Mouse (Mus musculus) kidney, postnatal 0 days (tissue): ENCODE data around the gene P2rx7. TPM values are rescaled to one million over a fixed set of nuclear protein-coding genes. Genes with fewer than 3 reads are reported as not detected.

Experiments used
- ATAC-seq: fragments of 200-750 bp; cut with Nextera tagmentation; replicated peaks from 2 replicates; pipeline ENCODE4 v1.8.0; 2017; ENCODE audit warnings: low read depth, moderate number of reproducible peaks, moderate TSS enrichment, moderate library complexity; ENCODE audit not compliant: low FRiP score
- DNase-seq: peaks from one replicate; pipeline ENCODE4 v3.0.0-alpha.2; 2016; ENCODE audit warnings: low spot score
- H3K27ac ChIP-seq: fragments of 300-500 bp; sonication (generic); 2 replicates; pipeline ENCODE4 v1.5.1; 2014; ENCODE audit warnings: mild to moderate bottlenecking
- H3K27me3 ChIP-seq: fragments of 300-500 bp; sonication (generic); 2 replicates; pipeline ENCODE4 v1.6.1; 2014; ENCODE audit warnings: low read length, mixed read lengths; ENCODE audit not compliant: insufficient read depth
- H3K36me3 ChIP-seq: fragments of 300-500 bp; sonication (generic); 2 replicates; pipeline ENCODE4 v1.6.1; 2014; ENCODE audit warnings: low read length, mixed read lengths; ENCODE audit not compliant: insufficient read depth
- H3K4me1 ChIP-seq: fragments of 300-500 bp; sonication (generic); replicated peaks from 2 replicates; pipeline ENCODE4 v1.6.1; 2014; ENCODE audit warnings: antibody characterized with exemption, low read length, mixed read lengths; ENCODE audit not compliant: insufficient read depth
- H3K4me2 ChIP-seq: fragments of 300-500 bp; sonication (generic); 2 replicates; pipeline ENCODE4 v1.6.1; 2014; ENCODE audit warnings: mild to moderate bottlenecking, low read length, moderate library complexity, mixed read lengths
- H3K4me3 ChIP-seq: fragments of 300-500 bp; sonication (generic); replicated peaks from 2 replicates; pipeline ENCODE4 v1.5.1; 2014; ENCODE audit warnings: low read depth, low read length
- H3K9ac ChIP-seq: fragments of 300-500 bp; sonication (generic); 2 replicates; pipeline ENCODE4 v1.6.1; 2014; ENCODE audit warnings: low read depth, low read length
- H3K9me3 ChIP-seq: fragments of 300-500 bp; sonication (generic); replicated peaks from 2 replicates; pipeline ENCODE4 v1.6.1; 2016; ENCODE audit warnings: low read length, inconsistent platforms, mixed read lengths
- CTCF ChIP-seq: IDR thresholded peaks from 2 replicates; pipeline ENCODE4 v1.5.1; 2016; ENCODE audit warnings: antibody characterized with exemption, low read depth, mild to moderate bottlenecking, moderate library complexity
- WGBS: fragments of 180-500 bp; shearing (Covaris S2); extraction: QIAGEN DNeasy Blood & Tissue Kit; methylation state at CpG from one replicate; pipeline ENCODE4 v1.1.7; 2014; 5-methylcytosine and 5-hydroxymethylcytosine counted together
- polyA plus RNA-seq: library from polyadenylated mRNA; unstranded; fragments of >200 nt; fragmentation: Nextera tagmentation; extraction: Ambion mirVana; gene quantifications from 2 replicates; pipeline ENCODE4 v1.2.1, GENCODE M21; 2015

The P2rx7 gene
- polyA plus RNA-seq, 1 experiment from 2014 or later, result 2.3 TPM

DNA sequence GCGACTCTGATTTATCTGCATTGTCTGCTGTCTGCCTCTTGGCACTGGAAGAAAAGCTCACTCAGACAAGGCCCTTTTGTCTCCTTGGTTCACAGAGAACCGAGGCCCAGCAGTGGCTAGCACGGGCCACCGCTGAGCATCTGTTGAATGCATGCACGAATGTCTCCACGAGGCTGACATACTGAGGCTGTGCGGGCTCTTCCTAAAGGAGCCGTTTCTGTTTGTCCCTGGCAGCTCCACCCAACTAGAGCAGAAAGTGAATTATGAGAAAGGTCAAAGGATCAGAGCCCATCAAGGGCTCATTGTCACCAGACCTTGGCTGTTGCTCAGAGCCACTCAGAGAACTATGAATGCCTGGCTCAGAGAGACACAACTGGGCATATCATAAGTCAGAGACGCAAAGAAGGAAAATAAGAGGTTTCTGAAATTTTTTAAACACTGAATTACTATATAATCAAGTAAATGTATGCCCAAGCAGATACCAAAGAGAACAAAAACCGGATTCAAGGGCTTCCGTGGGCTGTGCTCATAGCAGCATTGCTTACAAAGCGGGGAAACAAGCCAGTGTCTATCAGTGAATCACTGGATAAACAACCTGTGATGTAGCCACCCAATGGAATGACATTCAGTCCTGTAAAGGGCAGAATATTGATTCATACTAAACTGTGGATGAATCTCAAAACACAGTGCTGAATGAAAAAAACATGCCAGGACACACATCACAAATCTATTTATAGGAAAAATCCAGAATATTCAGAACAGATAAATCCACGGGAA, 49.9 kb downstream of the P2rx7 start:
- peak; percentile 43 for DNase-seq
- Histone ChIP-seq H3K4me1 (peaks cover 4% of the 10 kb centered on the region; the same call in 1 of the 2 replicates), H3K27ac (no peak overlapping the region), H3K27me3 (no peaks in the 10 kb centered on the region), H3K9ac (peak overlapping the region; percentile 13; the same call in 1 of the 2 replicates), H3K4me2 (no peak overlapping the region), H3K4me3 (no peak overlapping the region), H3K36me3 (no peaks in the 10 kb centered on the region), H3K9me3 (no peaks in the 10 kb centered on the region)
- no peak for ATAC-seq
- 32% methylated on average over 13 of the region's 13 CpGs for WGBS
- no peak for TF ChIP-seq CTCF

- DNase-seq (no peak), ATAC-seq (no peak)
- H3K36me3 ChIP-seq, result no peaks in the 10 kb centered on the region
- no peak overlapping the region for H3K4me2 ChIP-seq
- 77% methylated on average over 8 of the region's 8 CpGs for WGBS
- no peak for TF ChIP-seq CTCF
- H3K27ac ChIP-seq, result no peak overlapping the region
- peaks cover 4% of the 10 kb centered on the region; the same call in 1 of the 2 replicates for H3K4me1 ChIP-seq
- H3K9ac ChIP-seq, result no peak overlapping the region
- H3K4me3 ChIP-seq, result no peak overlapping the region
- H3K27me3 ChIP-seq, result no peaks in the 10 kb centered on the region
- H3K9me3 ChIP-seq, result no peaks in the 10 kb centered on the region
These were observed 51.8 kb downstream of the P2rx7 start for GRCm38 (mm10) chr5:122695516-122695915.

- Histone ChIP-seq H3K9ac (no peak overlapping the region), H3K27me3 (no peaks in the 10 kb centered on the region), H3K9me3 (no peaks in the 10 kb centered on the region), H3K27ac (no peak overlapping the region), H3K4me1 (peaks cover 4% of the 10 kb centered on the region; the same call in 1 of the 2 replicates), H3K4me2 (no peak overlapping the region), H3K36me3 (no peaks in the 10 kb centered on the region), H3K4me3 (no peak overlapping the region)
- DNase-seq, result no peak
- 83% methylated on average over 10 of the region's 10 CpGs for WGBS
- no peak for TF ChIP-seq CTCF
- no peak for ATAC-seq
These were observed 54.5 kb downstream of the P2rx7 start for GRCm38 (mm10) chr5:122698041-122698700.

- WGBS, result 62% methylated on average over 9 of the region's 9 CpGs
- TF ChIP-seq CTCF, result no peak
- Histone ChIP-seq H3K4me2 (no peak overlapping the region), H3K4me1 (peaks cover 4% of the 10 kb centered on the region; the same call in 1 of the 2 replicates), H3K4me3 (no peak overlapping the region), H3K36me3 (no peaks in the 10 kb centered on the region), H3K27me3 (no peaks in the 10 kb centered on the region), H3K27ac (no peak overlapping the region), H3K9me3 (no peaks in the 10 kb centered on the region), H3K9ac (no peak overlapping the region)
- no peak for ATAC-seq
- DNase-seq, result no peak
These were observed 55.0 kb downstream of the P2rx7 start for GRCm38 (mm10) chr5:122698701-122699060.

DNA sequence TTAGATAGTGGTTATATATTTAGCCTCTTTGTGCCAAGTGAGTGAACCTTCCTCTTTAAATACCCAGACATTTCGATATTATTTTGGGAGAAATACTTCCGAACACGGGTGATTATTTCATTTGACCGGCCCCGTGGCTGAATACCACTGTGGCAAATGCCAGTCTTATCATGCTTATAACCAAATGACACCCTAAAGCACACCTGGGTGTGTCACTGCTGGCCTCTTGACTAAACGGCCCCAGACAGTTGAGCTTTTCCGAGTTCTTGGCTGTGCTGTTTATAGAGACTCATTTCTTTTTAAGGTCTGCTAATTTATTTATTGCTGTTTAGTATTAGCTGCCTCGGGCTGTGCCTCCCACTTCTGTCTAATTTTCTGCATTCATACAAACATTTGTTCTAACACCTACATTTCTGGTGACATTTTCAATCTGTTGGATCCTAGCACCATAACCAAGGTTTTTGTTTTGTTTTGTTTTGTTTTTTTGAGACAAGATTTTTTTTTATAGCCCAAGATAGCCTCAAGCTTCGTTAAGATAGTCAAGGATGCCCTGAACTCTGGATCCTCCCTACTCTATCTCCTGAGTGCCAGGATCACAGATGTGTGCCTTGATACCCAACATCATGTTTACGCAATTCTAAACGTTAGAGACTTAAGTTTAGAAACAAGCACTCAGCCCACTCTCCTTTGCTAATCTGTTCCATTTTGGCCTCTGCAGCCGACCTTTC, 56.6 kb downstream of the P2rx7 start:
- Histone ChIP-seq H3K36me3 (no peaks in the 10 kb centered on the region), H3K27me3 (no peaks in the 10 kb centered on the region), H3K4me1 (peaks cover 4% of the 10 kb centered on the region; the same call in 1 of the 2 replicates), H3K27ac (no peak overlapping the region), H3K4me2 (no peak overlapping the region), H3K9ac (no peak overlapping the region), H3K9me3 (no peaks in the 10 kb centered on the region), H3K4me3 (no peak overlapping the region)
- TF ChIP-seq CTCF, result no peak
- DNase-seq (no peak), ATAC-seq (no peak)
- WGBS, result 58% methylated on average over 12 of the region's 12 CpGs

DNA sequence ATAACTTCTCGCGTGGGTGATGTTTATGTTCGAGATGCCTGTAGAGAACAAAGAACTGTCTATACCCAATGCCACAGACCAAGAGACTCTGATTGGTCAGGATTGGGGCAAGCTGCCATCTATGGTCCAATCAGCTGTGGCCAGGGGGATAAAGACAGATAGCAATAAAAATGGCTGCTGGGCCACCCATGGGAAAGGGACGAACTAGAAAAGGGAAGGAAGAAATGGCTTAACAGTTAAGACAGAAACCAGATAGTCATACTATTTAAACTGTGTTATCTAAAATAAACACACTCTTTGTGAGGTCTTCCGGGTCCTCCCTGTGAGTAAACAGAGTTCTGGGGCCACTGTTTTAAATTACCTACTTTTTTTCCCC, 57.1 kb downstream of the P2rx7 start:
- DNase-seq, result no peak
- 43% methylated on average over 5 of the region's 5 CpGs for WGBS
- ATAC-seq, result no peak

More for the DNA sequence above, 57.1 kb downstream of the P2rx7 start:
- Histone ChIP-seq H3K9ac (no peak overlapping the region), H3K4me1 (peaks cover 4% of the 10 kb centered on the region; the same call in 1 of the 2 replicates), H3K36me3 (no peaks in the 10 kb centered on the region), H3K27me3 (no peaks in the 10 kb centered on the region), H3K4me3 (no peak overlapping the region), H3K9me3 (no peaks in the 10 kb centered on the region), H3K4me2 (no peak overlapping the region), H3K27ac (no peak overlapping the region)
- TF ChIP-seq CTCF, result no peak
